Mouse (Mus musculus): ENCODE results near the gene Usp44. TPM values are rescaled to one million over a fixed set of nuclear protein-coding genes. Genes with fewer than 3 reads are reported as not detected.

Usp44 gene
- total RNA-seq, 2 experiments from 2014 or later, result not detected

Other genes with a start within 250 kb of the Usp44 start
- 10 to 100 TPM; 11.7 to 12.6 TPM for gene Snrpf, start 241.8 kb upstream of the Usp44 start, total RNA-seq (2021)
- 1 to 10 TPM; 6.0 to 6.2 TPM for gene Ntn4, start 190.9 kb upstream of the Usp44 start, total RNA-seq (2021)
- gene Metap2, start 65.5 kb downstream of the Usp44 start, total RNA-seq (2021), result 100 to 1,000 TPM; 120 to 127 TPM
- gene Vezt, start 204.3 kb downstream of the Usp44 start, total RNA-seq (2021), result 10 to 100 TPM; 61.6 to 72.6 TPM
- 10 to 100 TPM in 1 of 2 experiments, 1 to 10 TPM in 1; 9.3 to 14.3 TPM for gene Fgd6, start 204.4 kb downstream of the Usp44 start, total RNA-seq (2021)

Data from layer of hippocampus, postnatal 36 days (tissue).